In genomic region chr19:17491822-17492544, GRCm38 (mm10) we compare ENCODE assay signal across 15 mouse cellular contexts.
DNase-seq lines count a peak whose midpoint lies in the region; ATAC-seq lines count a peak whose summit lies in the region.
"Had no signal": no experiment of that assay in that cellular context is flagged by ENCODE, and none has a peak within 500 bp of the region (broad histone marks: within the 10 kb centered on the region; RNA-seq: fewer than 3 reads in every experiment).

No protein-coding gene starts in this region.

- DNase-seq in neural tube, embryonic 10.5 days (ENCODE audit: extremely low spot score, low spot score) = no peak
- no peak for DNase-seq in adrenal gland, postnatal 10 days
- no peak for DNase-seq in heart, postnatal 14 days
- DNase-seq in spleen, postnatal 36 days (ENCODE audit: low spot score in 2 of 2) = no peak
- no peak for DNase-seq in layer of hippocampus, adult 11-12 months (ENCODE audit: low spot score)
- DNase-seq: adrenal gland, adult 2 months; cerebellum, postnatal 14 days; thymus, postnatal 36 days had no signal

- H3K9ac ChIP-seq in neural tube, embryonic 12.5 days = no peak overlapping the region
- H3K9ac ChIP-seq in hindbrain, embryonic 13.5 days = no peak overlapping the region
- H3K9ac ChIP-seq in midbrain, embryonic 16.5 days (ENCODE audit: low read depth, low read length) = no peak overlapping the region
- H3K9ac ChIP-seq: embryonic facial prominence, embryonic 15.5 days; liver, embryonic 14.5 days had no signal

- no peak overlapping the region for H3K4me3 ChIP-seq in neural tube, embryonic 12.5 days
- H3K4me3 ChIP-seq in hindbrain, embryonic 13.5 days = no peak overlapping the region
- no peak overlapping the region for H3K4me3 ChIP-seq in midbrain, embryonic 16.5 days (ENCODE audit: low read depth, low read length)
- H3K4me3 ChIP-seq: embryonic facial prominence, embryonic 15.5 days had no signal

- H3K27ac ChIP-seq in neural tube, embryonic 12.5 days = no peak overlapping the region
- H3K27ac ChIP-seq in hindbrain, embryonic 13.5 days = 0 out of 2 replicates have a peak overlapping the region, but pooled peaks have one; percentile 26
- H3K27ac ChIP-seq in midbrain, embryonic 16.5 days (ENCODE audit: low read length) = no peak overlapping the region
- H3K27ac ChIP-seq: embryonic facial prominence, embryonic 15.5 days; kidney, postnatal 0 days; liver, embryonic 14.5 days; stomach, postnatal 0 days had no signal

- ATAC-seq in neural tube, embryonic 12.5 days (ENCODE audit: low FRiP score, low read depth) = peak; percentile 61
- ATAC-seq in hindbrain, embryonic 13.5 days (ENCODE audit: low FRiP score) = peak; percentile 67
- ATAC-seq in midbrain, embryonic 16.5 days = peak; percentile 82

- WGBS in neural tube, embryonic 12.5 days = 59% methylated on average over 9 of the region's 9 CpGs
- 49% methylated on average over 9 of the region's 9 CpGs for whole genome bisulfite sequencing in hindbrain, embryonic 13.5 days
- 41% methylated on average over 9 of the region's 9 CpGs for WGBS in midbrain, embryonic 16.5 days

- H3K4me1 ChIP-seq in neural tube, embryonic 12.5 days = peaks cover 5% of the 10 kb centered on the region; the same call in 1 of the 2 replicates
- peaks cover 15% of the 10 kb centered on the region for H3K4me1 ChIP-seq in hindbrain, embryonic 13.5 days (replicated peaks)
- peaks cover 8% of the 10 kb centered on the region for H3K4me1 ChIP-seq in midbrain, embryonic 16.5 days (ENCODE audit: control insufficient read depth, insufficient read depth, low read length)

- H3K9me3 ChIP-seq in neural tube, embryonic 12.5 days = no peaks in the 10 kb centered on the region
- H3K9me3 ChIP-seq in hindbrain, embryonic 13.5 days = no peaks in the 10 kb centered on the region
- no peaks in the 10 kb centered on the region for H3K9me3 ChIP-seq in midbrain, embryonic 16.5 days (replicated peaks; ENCODE audit: control insufficient read depth, low read length, poor library complexity, severe bottlenecking)
- H3K9me3 ChIP-seq: embryonic facial prominence, embryonic 15.5 days had no signal

- H3K36me3 ChIP-seq in neural tube, embryonic 12.5 days = no peaks in the 10 kb centered on the region
- H3K36me3 ChIP-seq in hindbrain, embryonic 13.5 days = no peaks in the 10 kb centered on the region
- no peaks in the 10 kb centered on the region for H3K36me3 ChIP-seq in midbrain, embryonic 16.5 days (ENCODE audit: control insufficient read depth, insufficient read depth, low read length)
- H3K36me3 ChIP-seq: embryonic facial prominence, embryonic 15.5 days had no signal

- H3K27me3 ChIP-seq in neural tube, embryonic 12.5 days (replicated peaks) = no peaks in the 10 kb centered on the region
- no peaks in the 10 kb centered on the region for H3K27me3 ChIP-seq in hindbrain, embryonic 13.5 days
- no peaks in the 10 kb centered on the region for H3K27me3 ChIP-seq in midbrain, embryonic 16.5 days (ENCODE audit: control insufficient read depth, insufficient read depth, low read depth, low read length)
- H3K27me3 ChIP-seq: embryonic facial prominence, embryonic 15.5 days had no signal

- intact Hi-C loops in heart, postnatal 14 days (cut with DNase I) = no loop called here

- H3K4me2 ChIP-seq in neural tube, embryonic 12.5 days (replicated peaks) = no peak overlapping the region
- H3K4me2 ChIP-seq in hindbrain, embryonic 13.5 days = no peak overlapping the region
- H3K4me2 ChIP-seq in midbrain, embryonic 16.5 days (ENCODE audit: low read length) = no peak overlapping the region
- H3K4me2 ChIP-seq: embryonic facial prominence, embryonic 15.5 days had no signal
